Mouse (Mus musculus) gastrocnemius, postnatal 14 days (tissue): ENCODE measurements around the gene Mup15. TPM values are rescaled to one million over a fixed set of nuclear protein-coding genes. Genes with fewer than 3 reads are reported as not detected.
"Not testable (repeated sequence)": the region's sequence is repeated elsewhere in the genome, so short reads cannot be mapped to it uniquely, and the experiment has no call there.

Experiments used
- DNase-seq: peaks from one replicate; pipeline ENCODE4 v3.0.0; 2021; ENCODE audit warnings: mixed read lengths
- intact Hi-C: fragments of 180-260 bp; cut with DNase I; formaldehyde crosslinking; loops from one replicate; pipeline ENCODE4 v1.15.1; 2025; ENCODE audit warnings: low total_unique reads
- long read RNA-seq, 2 experiments: library from polyadenylated mRNA; stranded (forward); transcript quantifications; one replicate each; pipeline ENCODE4 v2.0.0; 2021
- total RNA-seq, 2 experiments: library from RNA; stranded (reverse); gene quantifications; 2 replicates each; pipeline ENCODE4 v1.2.3; 2021

Mup15 gene
- not detected for total RNA-seq
- long read RNA-seq, experiment 1: 0 reads
- long read RNA-seq, experiment 2: 0 reads

DNA sequence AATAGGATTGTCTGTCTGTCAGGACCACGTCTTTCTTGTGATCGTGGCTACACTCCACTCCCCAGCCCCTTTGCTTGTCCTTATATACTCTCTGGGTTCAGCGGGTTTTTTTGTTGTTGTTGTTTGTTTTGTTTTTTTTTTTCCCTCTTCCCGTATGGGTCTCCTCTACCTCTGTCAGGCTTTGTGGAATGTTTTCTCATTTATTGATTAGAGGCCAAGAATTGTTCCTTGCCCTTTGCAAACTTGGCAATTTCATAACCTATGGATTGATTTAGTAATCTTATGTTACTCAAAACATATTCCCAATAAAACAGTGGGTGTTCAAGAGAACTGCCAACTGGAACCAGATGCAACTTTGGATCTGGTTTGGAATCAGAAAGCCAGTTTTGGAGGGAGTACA lies at the start of gene Mup15:
Gene Mup15, minus strand, starts transcription at position 101 of the 400 bp plus-strand sequence.
- intact Hi-C loops, DNase-seq: not testable (repeated sequence)

Other genes starting within 250 kb of the Mup15 start
- gene Mup13, start 211.5 kb downstream of the Mup15 start, total RNA-seq: not detected
- not detected for gene Mup14, start 135.7 kb downstream of the Mup15 start, total RNA-seq
- not detected for gene Mup16, start 79.8 kb upstream of the Mup15 start, total RNA-seq
- not detected for gene Mup17, start 156.1 kb upstream of the Mup15 start, total RNA-seq
- gene Mup18, start 234.4 kb upstream of the Mup15 start, total RNA-seq: not detected